Mouse (Mus musculus) heart, adult 10 weeks (tissue): ENCODE data around the gene Mrpl2. TPM values are rescaled to one million over a fixed set of nuclear protein-coding genes. Genes with fewer than 3 reads are reported as not detected.

Experiments
- polyA plus RNA-seq: library from polyadenylated mRNA; stranded (reverse); fragments of 350-450 nt; fragmentation: Illumina TruSeq; extraction: RNeasy Lipid Tissue Mini Kit (QIAGEN cat#74804); gene quantifications from one replicate; pipeline ENCODE4 v1.2.3, GENCODE M21; 2014; ENCODE audit warnings: low read depth, low replicate concordance

Mrpl2 gene
- 123 TPM for polyA plus RNA-seq

GRCm38 (mm10) chr17:46645561-46646321, at the start of gene Mrpl2, which contains the start of gene Klc4:
Gene Mrpl2 (plus strand): TSS chr17:46646229.
Gene Klc4 (minus strand): TSS chr17:46646022.

GRCm38 (mm10) chr17:46628791-46629684, 17.0 kb upstream of the Mrpl2 start, which contains the start of gene Ptk7:
Gene Ptk7 (minus strand): TSS chr17:46629504.

GRCm38 (mm10) chr17:46650232-46651031, 4.4 kb downstream of the Mrpl2 start, which contains the start of gene Cul7:
Gene Cul7 (plus strand): TSS chr17:46650337.

GRCm38 (mm10) chr17:46673850-46674529, 28.0 kb downstream of the Mrpl2 start, which contains the start of gene Rrp36:
Gene Rrp36 (minus strand): TSS chr17:46674352.

GRCm38 (mm10) chr17:46678416-46678815, 32.4 kb downstream of the Mrpl2 start, which contains the start of gene Mea1:
Gene Mea1 (plus strand): TSS chr17:46678793.

GRCm38 (mm10) chr17:46680760-46681373, 34.8 kb downstream of the Mrpl2 start, which contains the start of gene Klhdc3:
Gene Klhdc3 (minus strand): TSS chr17:46680914.

Other genes starting within 250 kb of the Mrpl2 start
- gene Crip3, start 217.3 kb upstream of the Mrpl2 start, polyA plus RNA-seq = 2.5 TPM
- gene Slc22a7, start 207.8 kb upstream of the Mrpl2 start, polyA plus RNA-seq = not detected
- gene Ttbk1, start 158.6 kb upstream of the Mrpl2 start, polyA plus RNA-seq = 0.10 TPM
- 1.6 TPM for gene Dnph1, start 149.5 kb upstream of the Mrpl2 start, polyA plus RNA-seq
- gene Cul9, start 99.8 kb upstream of the Mrpl2 start, polyA plus RNA-seq = 16.2 TPM
- 101 TPM for gene Srf, start 90.1 kb upstream of the Mrpl2 start, polyA plus RNA-seq
- gene Ptk7, start 16.7 kb upstream of the Mrpl2 start, polyA plus RNA-seq = 2.3 TPM
- gene Klc4, start 207 bp upstream of the Mrpl2 start, polyA plus RNA-seq = 23.4 TPM
- 18.5 TPM for gene Cul7, start 4.1 kb downstream of the Mrpl2 start, polyA plus RNA-seq
- 19.7 TPM for gene Rrp36, start 28.1 kb downstream of the Mrpl2 start, polyA plus RNA-seq
- 53.7 TPM for gene Mea1, start 32.6 kb downstream of the Mrpl2 start, polyA plus RNA-seq
- gene Klhdc3, start 34.7 kb downstream of the Mrpl2 start, polyA plus RNA-seq = 59.2 TPM
- gene Ppp2r5d, start 58.9 kb downstream of the Mrpl2 start, polyA plus RNA-seq = 34.8 TPM
- gene Pex6, start 65.2 kb downstream of the Mrpl2 start, polyA plus RNA-seq = 33.9 TPM
- gene Gnmt, start 82.9 kb downstream of the Mrpl2 start, polyA plus RNA-seq = 6.3 TPM
- 23.0 TPM for gene Cnpy3, start 106.0 kb downstream of the Mrpl2 start, polyA plus RNA-seq
- not detected for gene Ptcra, start 117.5 kb downstream of the Mrpl2 start, polyA plus RNA-seq
- gene 2310039H08Rik, start 126.4 kb downstream of the Mrpl2 start, polyA plus RNA-seq = 32.7 TPM
- gene Rpl7l1, start 136.4 kb downstream of the Mrpl2 start, polyA plus RNA-seq = 54.9 TPM
- 10.0 TPM for gene Bicral, start 212.3 kb downstream of the Mrpl2 start, polyA plus RNA-seq
- gene Tbcc, start 244.5 kb downstream of the Mrpl2 start, polyA plus RNA-seq = 17.7 TPM